Mouse (Mus musculus) G1E (cell line): ENCODE results near the gene Sema3a. TPM values are rescaled to one million over a fixed set of nuclear protein-coding genes. Genes with fewer than 3 reads are reported as not detected.

Source experiments
- ATAC-seq: 2 replicates; pipeline ENCODE4 v1.8.0; 2016; ENCODE audit warnings: mild to moderate bottlenecking; ENCODE audit not compliant: insufficient number of reproducible peaks, poor library complexity, low FRiP score, severe bottlenecking; ENCODE audit errors: extremely low read depth
- DNase-seq: peaks from one replicate; pipeline ENCODE4 v3.0.0; 2012; ENCODE audit warnings: low spot score
- H3K27me3 ChIP-seq: 2 replicates; pipeline ENCODE4 v1.6.1; 2012; ENCODE audit warnings: mild to moderate bottlenecking, low read length, inconsistent platforms; ENCODE audit not compliant: insufficient read depth
- H3K36me3 ChIP-seq: replicated peaks from 2 replicates; pipeline ENCODE3; 2012; ENCODE audit warnings: mild to moderate bottlenecking, inconsistent platforms
- H3K4me1 ChIP-seq: 2 replicates; pipeline ENCODE4 v1.6.1; 2012; ENCODE audit warnings: low read depth, low read length, inconsistent platforms, mixed read lengths; ENCODE audit not compliant: insufficient read depth
- H3K4me3 ChIP-seq: 2 replicates; pipeline ENCODE4 v1.5.1; 2012; ENCODE audit warnings: low read depth, mild to moderate bottlenecking, inconsistent platforms, low read length, moderate library complexity, mixed read lengths
- H3K9me3 ChIP-seq: replicated peaks from 2 replicates; pipeline ENCODE4 v1.6.1; 2012; ENCODE audit warnings: inconsistent platforms
- CTCF ChIP-seq: IDR thresholded peaks from 2 replicates; pipeline ENCODE4 v1.5.1; 2012; ENCODE audit warnings: low read depth, low read length, inconsistent platforms, mixed read lengths
- GATA1 ChIP-seq: IDR thresholded peaks from 2 replicates; pipeline ENCODE4 v1.6.1; 2012; ENCODE audit warnings: borderline replicate concordance, low read length, inconsistent platforms, mixed read lengths
- GATA2 ChIP-seq: IDR thresholded peaks from 2 replicates; pipeline ENCODE4 v1.6.1; 2012; ENCODE audit warnings: low read depth, low read length, inconsistent platforms, borderline replicate concordance
- POLR2AphosphoS5 ChIP-seq: IDR thresholded peaks from 2 replicates; pipeline ENCODE4 v1.6.1; 2012; ENCODE audit warnings: low read depth, low read length, inconsistent platforms; ENCODE audit not compliant: insufficient replicate concordance
- TAL1 ChIP-seq: conservative IDR thresholded peaks from 2 replicates; pipeline ENCODE4 v1.6.1; 2012; ENCODE audit warnings: low read depth, low read length, inconsistent platforms, mixed read lengths
- polyA plus RNA-seq: library from polyadenylated mRNA; stranded (reverse); fragments of >175 nt; gene quantifications from 2 replicates; pipeline ENCODE4 v1.2.3, GENCODE M21; 2012
- total RNA-seq, 2 experiments: library from RNA; stranded (forward) in 1 of 2; stranded (reverse) in 1 of 2; fragments of 200-1000 nt in 1 of 2; fragments of >200 nt in 1 of 2; fragmentation: Nextera tagmentation in 1 of 2; gene quantifications; 2 replicates each; pipeline ENCODE4 v1.2.3; 2014 to 2017

Sema3a gene
- total and polyA plus RNA-seq, 3 experiments, result 0.38 TPM; not detected in 2

DNA sequence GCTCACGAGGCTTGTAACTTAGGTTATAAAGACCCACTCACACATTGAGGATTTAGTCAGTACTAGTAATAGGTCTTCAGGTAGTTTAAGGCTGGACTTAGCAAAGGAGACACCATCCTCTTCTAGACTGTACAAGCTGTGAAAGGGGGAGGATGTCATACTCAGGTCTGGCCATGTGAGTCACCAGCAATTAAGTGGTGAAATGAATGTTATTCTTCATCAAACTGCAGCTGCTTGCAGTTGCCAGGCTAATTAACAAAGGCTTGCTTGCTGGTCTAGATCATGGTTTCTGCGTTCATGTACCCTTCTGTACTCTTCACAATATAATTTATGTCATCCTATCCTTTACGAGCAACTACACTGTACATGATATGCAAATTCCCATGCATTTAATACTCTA, 264.8 kb downstream of the Sema3a start:
- ATAC-seq, result no peak
- Histone ChIP-seq H3K36me3 (no peaks in the 10 kb centered on the region), H3K9me3 (no peaks in the 10 kb centered on the region), H3K4me1 (no peaks in the 10 kb centered on the region), H3K4me3 (no peak overlapping the region), H3K27me3 (no peaks in the 10 kb centered on the region)
- TF ChIP-seq TAL1, result no peak
- no peak for TF ChIP-seq GATA2
- no peak for TF ChIP-seq GATA1
- no peak for TF ChIP-seq CTCF
- no peak for TF ChIP-seq POLR2AphosphoS5
- DNase-seq, result no peak

DNA sequence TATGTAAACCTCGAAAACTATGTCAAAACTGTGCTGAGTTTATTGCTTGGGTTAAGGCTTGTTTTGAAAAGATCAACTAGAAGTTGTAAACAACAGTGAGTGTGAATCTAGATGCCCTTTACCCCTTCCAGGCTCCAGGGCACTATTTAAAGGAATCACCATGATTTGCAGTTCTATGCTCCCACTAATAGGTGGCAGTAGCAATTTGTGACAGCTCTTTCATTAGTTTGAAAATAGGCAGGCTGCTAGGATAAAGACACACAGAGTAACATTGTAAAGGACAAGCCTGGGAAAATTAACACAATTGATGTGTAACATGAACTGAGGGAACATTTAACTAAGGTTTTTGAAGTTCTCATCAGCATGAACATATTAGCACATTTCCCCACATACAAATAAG, 280.2 kb downstream of the Sema3a start:
- Histone ChIP-seq H3K9me3 (no peaks in the 10 kb centered on the region), H3K4me3 (no peak overlapping the region), H3K27me3 (no peaks in the 10 kb centered on the region), H3K36me3 (no peaks in the 10 kb centered on the region), H3K4me1 (no peaks in the 10 kb centered on the region)
- DNase-seq (no peak), ATAC-seq (no peak)
- no peak for TF ChIP-seq TAL1
- no peak for TF ChIP-seq CTCF
- no peak for TF ChIP-seq POLR2AphosphoS5
- no peak for TF ChIP-seq GATA1

DNA sequence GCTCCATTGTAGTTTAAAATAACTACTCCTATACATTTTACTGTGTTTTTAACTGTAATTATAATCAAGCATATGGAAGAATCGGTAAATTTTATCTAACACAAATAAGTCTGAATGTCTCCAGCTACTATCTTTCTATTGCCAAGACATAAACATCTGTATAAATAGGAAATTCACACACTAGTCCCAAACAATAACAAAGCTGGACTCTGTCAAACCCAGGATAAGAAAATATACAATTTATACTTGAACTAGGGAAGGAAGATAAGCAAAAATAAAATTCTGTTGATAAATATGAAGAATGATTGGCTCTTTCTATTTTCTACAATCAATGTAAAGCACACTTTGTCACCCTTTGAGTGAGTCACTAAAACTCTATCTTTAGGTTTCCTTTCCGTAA, 280.9 kb downstream of the Sema3a start:
- no peak overlapping the region for H3K4me3 ChIP-seq
- H3K4me1 ChIP-seq, result no peaks in the 10 kb centered on the region
- H3K36me3 ChIP-seq, result no peaks in the 10 kb centered on the region
- DNase-seq (no peak), ATAC-seq (no peak)
- no peak for TF ChIP-seq TAL1
- no peak for TF ChIP-seq POLR2AphosphoS5
- no peak for TF ChIP-seq CTCF
- TF ChIP-seq GATA2, result no peak
- TF ChIP-seq GATA1, result no peak
- H3K27me3 ChIP-seq, result no peaks in the 10 kb centered on the region
- no peaks in the 10 kb centered on the region for H3K9me3 ChIP-seq

DNA sequence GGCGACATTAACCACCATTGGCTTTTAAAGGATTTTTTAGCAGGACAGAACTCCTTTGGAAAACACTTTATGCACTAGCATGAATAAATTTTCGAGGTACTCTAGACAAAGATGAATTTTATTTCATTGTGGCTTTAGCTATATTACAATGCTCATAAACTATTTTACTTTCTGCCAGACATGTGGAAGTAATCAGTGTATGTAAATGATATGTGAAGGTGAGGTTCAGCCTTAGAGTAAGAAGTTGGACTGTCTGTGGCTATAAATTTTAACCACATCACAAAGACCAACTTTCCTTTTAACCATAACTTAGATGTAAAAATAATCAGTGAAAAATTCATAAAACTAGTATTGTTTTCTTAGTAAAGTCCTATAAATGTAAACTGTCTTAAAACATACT, 286.7 kb downstream of the Sema3a start:
- no peaks in the 10 kb centered on the region for H3K36me3 ChIP-seq
- no peak for TF ChIP-seq GATA1
- no peak for TF ChIP-seq POLR2AphosphoS5
- no peak for TF ChIP-seq TAL1
- TF ChIP-seq CTCF, result no peak
- no peak for TF ChIP-seq GATA2
- DNase-seq (no peak), ATAC-seq (no peak)
- no peaks in the 10 kb centered on the region for H3K27me3 ChIP-seq
- H3K4me3 ChIP-seq, result no peak overlapping the region
- H3K4me1 ChIP-seq, result no peaks in the 10 kb centered on the region
- no peaks in the 10 kb centered on the region for H3K9me3 ChIP-seq

DNA sequence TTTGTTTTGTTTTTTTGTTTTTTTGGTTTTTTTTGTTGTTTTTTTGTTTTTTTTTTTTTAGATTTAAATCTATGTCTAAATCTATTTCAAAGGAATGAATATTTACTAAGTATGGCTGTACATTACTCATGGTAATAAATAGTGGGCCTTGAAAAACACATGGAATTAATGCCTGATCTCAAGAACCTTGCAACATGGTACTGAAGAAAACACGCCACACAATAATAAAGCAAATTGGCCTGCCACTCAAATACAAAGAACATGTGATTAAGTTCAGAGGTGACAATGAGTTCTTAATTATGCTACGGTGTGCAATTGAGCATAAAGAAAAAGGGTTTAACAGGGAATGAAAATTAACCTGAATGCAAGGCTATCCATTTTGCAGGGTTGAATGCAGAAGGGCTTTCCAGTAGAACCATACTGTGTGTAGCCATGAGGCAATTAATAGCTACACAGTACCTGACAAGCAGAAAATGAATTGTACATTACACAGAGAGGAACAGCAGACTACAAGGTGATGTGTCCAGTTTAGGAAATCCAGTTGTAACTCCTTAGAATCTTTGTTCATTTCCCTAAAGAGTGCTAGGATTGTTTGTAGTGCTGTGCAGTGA, 288.8 kb downstream of the Sema3a start:
- Histone ChIP-seq H3K36me3 (no peaks in the 10 kb centered on the region), H3K9me3 (no peaks in the 10 kb centered on the region), H3K4me1 (no peaks in the 10 kb centered on the region), H3K27me3 (no peaks in the 10 kb centered on the region), H3K4me3 (no peak overlapping the region)
- TF ChIP-seq TAL1 (no peak), CTCF (no peak), POLR2AphosphoS5 (no peak), GATA1 (no peak), GATA2 (no peak)
- DNase-seq (no peak), ATAC-seq (no peak)

DNA sequence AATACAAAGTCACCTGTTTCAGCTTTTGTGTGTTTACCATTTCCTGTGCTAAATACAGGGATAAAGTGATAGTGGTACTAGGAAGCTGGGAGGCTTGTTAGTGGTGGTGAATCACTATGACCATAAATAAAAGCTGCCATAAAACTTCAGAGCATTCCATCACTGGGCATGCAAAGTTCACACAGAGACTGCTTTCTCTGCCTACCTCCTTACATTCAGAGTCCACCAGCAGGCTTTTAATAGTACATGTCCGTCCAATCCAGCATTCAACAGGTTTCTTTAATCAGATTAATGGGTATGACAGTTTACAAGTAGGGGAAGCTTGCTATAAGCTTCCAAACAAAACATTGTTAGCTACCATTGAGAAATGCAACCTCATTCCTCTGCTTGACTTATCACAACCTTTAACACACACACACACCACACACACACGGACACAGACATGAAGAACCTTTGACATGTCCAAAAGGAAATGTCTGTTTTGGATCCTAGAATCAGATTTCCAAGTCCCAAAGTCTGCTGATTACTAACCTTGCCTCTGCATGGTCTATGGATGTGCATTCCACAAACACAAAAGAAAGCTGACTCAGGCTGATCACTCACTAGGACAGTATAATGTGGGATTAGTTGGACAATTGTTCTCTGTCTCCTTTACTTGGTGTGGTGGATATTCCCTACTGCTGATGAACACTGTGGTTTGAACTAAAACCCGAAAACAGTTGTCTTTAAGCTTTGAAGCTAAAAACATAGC, 291.9 kb downstream of the Sema3a start:
- DNase-seq, result no peak
- no peak for TF ChIP-seq GATA2
- TF ChIP-seq TAL1, result no peak
- no peak for TF ChIP-seq POLR2AphosphoS5
- TF ChIP-seq CTCF, result no peak
- no peak for TF ChIP-seq GATA1
- no peaks in the 10 kb centered on the region for H3K4me1 ChIP-seq

More for the DNA sequence above, 291.9 kb downstream of the Sema3a start:
- no peaks in the 10 kb centered on the region for H3K9me3 ChIP-seq
- H3K27me3 ChIP-seq, result no peaks in the 10 kb centered on the region
- no peaks in the 10 kb centered on the region for H3K36me3 ChIP-seq
- H3K4me3 ChIP-seq, result no peak overlapping the region
- no peak for ATAC-seq
